Mouse (Mus musculus) embryo, embryonic 10 days (tissue): ENCODE data around the gene Reg1.
"Not testable (repeated sequence)": the region's sequence is repeated elsewhere in the genome, so short reads cannot be mapped to it uniquely, and the experiment has no call there.

Experiments
- DNase-seq: peaks from one replicate; pipeline ENCODE4 v3.0.0-alpha.2; 2015; ENCODE audit warnings: low spot score

Gene Reg1

GRCm38 (mm10) chr6:78422411-78422810 is at the start of gene Reg1:
TSS of gene Reg1 (plus strand) at chr6:78422711.
- not testable (repeated sequence) for DNase-seq

GRCm38 (mm10) chr6:78378765-78379164 is 43.7 kb upstream of the Reg1 start, which contains the start of gene Reg3d:
TSS of gene Reg3d (minus strand) at chr6:78378865.
- DNase-seq: no peak

GRCm38 (mm10) chr6:78380409-78380808 is 42.1 kb upstream of the Reg1 start, which contains the start of gene Reg3a:
TSS of gene Reg3a (plus strand) at chr6:78380709.
- DNase-seq: no peak

DNA sequence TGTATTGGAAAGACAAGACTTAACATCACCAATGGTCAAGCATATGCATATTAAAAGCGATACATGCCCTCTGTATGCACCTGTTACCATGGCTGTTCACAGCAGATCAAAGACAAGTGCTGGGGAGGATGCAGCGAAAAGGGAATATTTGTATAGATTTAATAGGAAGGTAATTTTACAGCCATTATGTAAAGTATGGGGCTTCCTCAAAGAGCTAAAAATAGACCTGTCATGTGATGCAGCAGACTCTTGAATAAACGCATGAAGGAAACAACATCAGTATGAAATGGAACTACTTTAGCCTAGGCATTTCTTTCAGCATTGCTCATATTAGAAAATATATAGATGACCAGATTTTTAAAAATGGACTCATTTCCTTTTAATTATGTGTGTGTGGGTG is 36.9 kb upstream of the Reg1 start:
- DNase-seq: no peak

DNA sequence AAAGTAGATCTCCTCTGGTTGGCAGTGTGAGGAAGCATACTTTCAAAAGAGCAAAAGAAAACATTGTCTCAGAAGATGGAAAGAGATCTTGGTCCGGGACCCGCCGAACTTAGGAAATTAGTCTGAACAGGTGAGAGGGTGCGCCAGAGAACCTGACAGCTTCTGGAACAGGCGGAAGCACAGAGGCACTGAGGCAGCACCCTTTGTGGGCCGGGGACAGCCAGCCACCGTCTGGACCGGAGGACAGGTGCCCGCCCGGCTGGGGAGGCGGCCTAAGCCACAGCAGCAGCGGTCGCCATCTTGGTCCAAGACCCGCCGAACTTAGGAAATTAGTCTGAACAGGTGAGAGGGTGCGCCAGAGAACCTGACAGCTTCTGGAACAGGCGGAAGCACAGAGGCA is 27.2 kb upstream of the Reg1 start, which contains the start of gene Reg2:
TSS of gene Reg2 (plus strand) at position 301 of the 400 bp plus-strand sequence.
- DNase-seq: not testable (repeated sequence)

GRCm38 (mm10) chr6:78425497-78425896 is 3.0 kb downstream of the Reg1 start:
- DNase-seq: no peak

- DNase-seq: no peak
Measured at GRCm38 (mm10) chr6:78447202-78447601, 24.7 kb downstream of the Reg1 start.

DNA sequence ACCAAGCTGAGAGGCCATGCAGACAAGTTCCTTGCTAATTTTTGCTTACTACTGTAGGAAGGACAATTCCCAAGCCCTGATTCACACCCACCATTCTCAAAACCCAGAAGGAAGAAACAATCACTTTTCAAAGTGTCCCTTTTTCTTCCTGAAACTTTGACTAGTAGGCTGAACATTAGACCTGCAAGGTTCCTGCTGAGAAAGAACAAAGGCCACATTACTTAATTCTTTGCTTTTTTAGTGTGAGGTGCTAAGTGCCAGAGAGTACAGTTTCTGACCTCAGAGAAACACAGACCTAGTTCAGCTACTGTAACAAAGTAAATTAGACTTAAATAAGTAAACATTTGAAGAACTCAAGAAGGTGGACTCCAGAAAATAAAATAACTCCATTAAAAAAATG is 25.9 kb downstream of the Reg1 start:
- no peak for DNase-seq

DNA sequence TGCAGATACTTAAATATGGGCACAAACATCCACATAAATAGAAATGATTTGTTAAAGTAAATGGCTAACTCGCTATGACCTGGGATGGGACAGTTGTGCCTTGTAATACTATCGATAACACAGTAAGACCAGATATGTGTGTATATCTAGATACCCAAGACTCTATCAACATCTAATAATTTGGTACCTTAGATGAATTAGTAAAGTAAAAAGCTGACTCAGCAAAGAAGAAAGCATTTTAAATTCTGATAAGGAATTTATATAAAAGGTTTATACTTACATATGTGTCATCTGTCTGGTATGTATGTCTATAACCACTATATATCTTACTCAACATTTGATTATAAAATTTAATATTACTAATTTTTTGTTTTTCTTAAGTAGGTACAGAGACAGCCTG is 30.3 kb downstream of the Reg1 start:
- DNase-seq: no peak

DNA sequence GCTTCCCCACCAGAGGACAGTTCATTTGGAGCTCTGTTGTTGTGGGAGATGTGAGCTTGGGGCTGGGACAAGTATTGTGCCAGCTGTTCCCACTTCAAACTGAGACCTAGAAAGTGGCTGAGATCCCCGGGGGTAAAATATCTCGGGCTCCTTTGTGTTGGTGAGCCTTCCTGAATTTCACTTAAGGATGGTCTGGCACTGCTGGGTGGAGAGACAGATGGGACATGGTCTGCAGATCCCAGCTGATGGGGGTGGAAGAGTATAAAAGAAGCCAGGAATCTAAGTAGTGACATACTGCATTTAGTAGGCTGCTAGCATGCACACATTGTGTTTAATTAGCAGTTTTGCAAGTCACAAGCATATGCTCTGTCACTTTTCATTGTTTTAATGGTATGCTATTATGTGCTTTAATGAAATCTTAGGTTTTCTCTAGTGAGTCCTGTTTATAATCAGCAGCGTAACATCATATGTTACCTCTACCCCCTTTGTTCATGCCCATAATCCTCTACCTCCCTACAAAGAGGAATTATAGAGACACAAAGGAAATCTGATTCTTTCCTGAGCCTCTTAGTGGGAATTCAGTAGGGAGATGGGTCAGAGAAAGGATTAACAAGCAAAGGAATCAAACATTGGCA is 37.8 kb downstream of the Reg1 start:
- no peak for DNase-seq

GRCm38 (mm10) chr6:78462360-78462759 is 39.8 kb downstream of the Reg1 start:
- DNase-seq: no peak

GRCm38 (mm10) chr6:78463266-78463665 is 40.8 kb downstream of the Reg1 start:
- no peak for DNase-seq

DNA sequence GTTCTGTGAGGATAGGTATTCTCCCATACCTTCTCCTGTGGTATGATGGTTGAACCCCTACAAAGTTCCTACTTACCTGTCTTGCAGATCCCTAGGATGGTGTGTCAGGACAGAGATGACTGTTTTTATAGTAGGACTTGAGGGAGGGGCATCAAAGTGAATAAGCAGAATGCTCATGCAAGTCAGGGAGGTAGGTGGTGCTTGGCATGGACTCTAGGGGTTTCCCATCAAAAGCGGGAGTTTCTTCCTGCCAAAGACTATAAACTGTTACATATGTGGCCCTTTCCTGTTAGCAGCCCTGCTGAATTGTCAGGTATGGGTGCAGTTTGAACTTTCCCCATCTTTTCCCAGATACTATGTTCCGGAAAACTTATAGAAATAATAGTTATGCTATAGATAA is 46.3 kb downstream of the Reg1 start, which contains the start of gene Reg3g:
TSS of gene Reg3g (minus strand) at position 101 of the 400 bp plus-strand sequence.
- no peak for DNase-seq

- DNase-seq: no peak
Measured at GRCm38 (mm10) chr6:78469287-78469686, 46.8 kb downstream of the Reg1 start.
